ENCODE assay signal across 8 mouse cellular contexts in the genomic region with DNA sequence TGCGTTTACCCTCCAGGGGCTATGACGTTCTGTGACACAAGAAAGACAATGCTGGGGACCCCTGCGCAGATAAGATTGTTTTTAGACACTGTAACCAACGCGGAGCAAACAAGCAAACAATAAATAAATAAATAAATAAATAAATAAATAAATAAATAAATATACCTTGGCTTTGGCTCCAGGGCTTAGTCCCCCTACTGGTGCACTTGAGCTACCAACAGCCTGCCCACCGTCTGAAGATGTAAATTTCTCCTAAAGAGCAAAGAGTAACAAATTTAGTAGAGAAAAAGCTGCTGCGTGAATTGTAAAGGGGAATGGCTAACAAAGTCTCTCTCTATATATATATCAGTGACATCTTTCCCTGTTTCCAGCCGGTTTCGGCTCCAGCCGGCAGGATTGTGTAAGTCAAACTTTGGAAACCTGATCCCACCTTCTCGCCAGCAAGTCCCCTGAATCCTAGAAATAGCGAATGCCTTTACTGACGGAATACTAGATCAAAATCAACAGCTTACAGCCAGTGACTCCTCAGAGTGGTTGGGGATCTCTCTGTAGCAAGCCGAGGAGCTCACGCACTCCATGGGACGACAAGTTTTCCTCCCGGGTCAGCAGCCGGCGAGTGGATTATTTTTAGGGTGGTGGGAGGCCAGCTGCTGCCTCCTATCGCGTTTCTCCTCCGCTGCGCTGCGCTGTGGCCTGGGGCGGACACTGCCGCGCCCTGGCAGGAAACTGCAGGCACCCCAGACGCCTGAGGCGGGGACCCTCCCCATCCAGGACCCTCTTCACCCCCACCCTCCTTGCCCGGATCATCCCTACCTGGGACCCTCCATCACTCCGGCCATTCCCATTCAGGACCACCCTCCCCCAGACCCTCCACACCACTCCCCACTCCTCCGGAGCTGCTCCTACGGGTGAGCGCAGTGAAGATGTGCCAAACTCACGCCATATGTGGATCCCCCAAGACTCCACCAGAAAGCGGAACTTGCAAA. TPM values are rescaled to one million over a fixed set of nuclear protein-coding genes. Genes with fewer than 3 reads are reported as not detected.
DNase-seq lines count a peak whose midpoint lies in the region; ATAC-seq lines count a peak whose summit lies in the region.

A gene (minus strand): TSS at position 664 of the 986 bp plus-strand sequence.

- ATAC-seq in frontal cortex, adult (ENCODE audit: low TSS enrichment): peak; percentile 65
- peak; percentile 68; the same call in 1 of the 2 replicates for ATAC-seq in embryonic facial prominence, embryonic 12.5 days (ENCODE audit: insufficient number of reproducible peaks, insufficient read depth, low FRiP score, low TSS enrichment)
- ATAC-seq in kidney, embryonic 16.5 days (ENCODE audit: low FRiP score, low TSS enrichment): peak; percentile 82
- ATAC-seq in midbrain, embryonic 11.5 days (ENCODE audit: low FRiP score): peak; percentile 78

- peak within 1 kb of the TSS; percentile 58 for H3K9ac ChIP-seq in embryonic facial prominence, embryonic 12.5 days
- H3K9ac ChIP-seq in kidney, embryonic 16.5 days (replicated peaks; ENCODE audit: low read length): peak within 1 kb of the TSS; percentile 69
- H3K9ac ChIP-seq in midbrain, embryonic 11.5 days (ENCODE audit: low read length): peak within 1 kb of the TSS; percentile 52

- WGBS in embryonic facial prominence, embryonic 12.5 days: 8% methylated on average over 35 of the region's 36 CpGs
- 6% methylated on average over 36 of the region's 36 CpGs for WGBS in heart, embryonic 10.5 days
- WGBS in kidney, embryonic 16.5 days: 6% methylated on average over 35 of the region's 36 CpGs
- 7% methylated on average over 36 of the region's 36 CpGs for WGBS in midbrain, embryonic 11.5 days

- no peaks in the 10 kb centered on the region for H3K36me3 ChIP-seq in embryonic facial prominence, embryonic 12.5 days
- peaks cover 5% of the 10 kb centered on the region; the same call in 1 of the 2 replicates for H3K36me3 ChIP-seq in heart, embryonic 10.5 days
- no peaks in the 10 kb centered on the region for H3K36me3 ChIP-seq in kidney, embryonic 16.5 days (ENCODE audit: insufficient read depth, low read length)
- no peaks in the 10 kb centered on the region for H3K36me3 ChIP-seq in midbrain, embryonic 11.5 days (ENCODE audit: control insufficient read depth, insufficient read depth, low read length)

- H3K27me3 ChIP-seq in embryonic facial prominence, embryonic 12.5 days: no peaks in the 10 kb centered on the region
- H3K27me3 ChIP-seq in heart, embryonic 10.5 days (ENCODE audit: insufficient read depth, poor library complexity, severe bottlenecking): no peaks in the 10 kb centered on the region; the same call in 1 of the 2 replicates
- H3K27me3 ChIP-seq in kidney, embryonic 16.5 days (ENCODE audit: insufficient read depth, low read length): no peaks in the 10 kb centered on the region
- H3K27me3 ChIP-seq in midbrain, embryonic 11.5 days (ENCODE audit: control insufficient read depth, insufficient read depth, low read length): no peaks in the 10 kb centered on the region

- 0 out of 2 replicates have a peak within 1 kb of the TSS, but pooled peaks have one; percentile 31 for H3K27ac ChIP-seq in embryonic facial prominence, embryonic 12.5 days
- peak within 1 kb of the TSS; percentile 91 for H3K27ac ChIP-seq in heart, embryonic 10.5 days
- peak within 1 kb of the TSS; percentile 65 for H3K27ac ChIP-seq in kidney, embryonic 16.5 days (ENCODE audit: low read length)
- no peak within 1 kb of the TSS for H3K27ac ChIP-seq in midbrain, embryonic 11.5 days (ENCODE audit: low read depth, low read length)

- H3K9me3 ChIP-seq in embryonic facial prominence, embryonic 12.5 days: no peaks in the 10 kb centered on the region
- no peaks in the 10 kb centered on the region for H3K9me3 ChIP-seq in heart, embryonic 10.5 days
- H3K9me3 ChIP-seq in kidney, embryonic 16.5 days (ENCODE audit: low read length): no peaks in the 10 kb centered on the region
- H3K9me3 ChIP-seq in midbrain, embryonic 11.5 days (ENCODE audit: control insufficient read depth, low read length): no peaks in the 10 kb centered on the region

- H3K4me1 ChIP-seq in embryonic facial prominence, embryonic 12.5 days: peaks cover 7% of the 10 kb centered on the region; the same call in 1 of the 2 replicates
- peaks cover 35% of the 10 kb centered on the region for H3K4me1 ChIP-seq in heart, embryonic 10.5 days
- H3K4me1 ChIP-seq in kidney, embryonic 16.5 days (ENCODE audit: insufficient read depth, low read length): peaks cover 18% of the 10 kb centered on the region
- no peaks in the 10 kb centered on the region for H3K4me1 ChIP-seq in midbrain, embryonic 11.5 days (ENCODE audit: control insufficient read depth, insufficient read depth, low read length)

- peak within 1 kb of the TSS; percentile 40 for H3K4me3 ChIP-seq in embryonic facial prominence, embryonic 12.5 days
- H3K4me3 ChIP-seq in heart, embryonic 10.5 days: peak within 1 kb of the TSS; percentile 66
- H3K4me3 ChIP-seq in kidney, embryonic 16.5 days (ENCODE audit: low read length): peak within 1 kb of the TSS; percentile 55
- H3K4me3 ChIP-seq in midbrain, embryonic 11.5 days (ENCODE audit: low read depth, low read length): peak within 1 kb of the TSS; percentile 39

- H3K4me2 ChIP-seq in embryonic facial prominence, embryonic 12.5 days (replicated peaks): peak within 1 kb of the TSS; percentile 86
- H3K4me2 ChIP-seq in kidney, embryonic 16.5 days (replicated peaks; ENCODE audit: low read depth, low read length): peak within 1 kb of the TSS; percentile 84
- peak within 1 kb of the TSS; percentile 86 for H3K4me2 ChIP-seq in midbrain, embryonic 11.5 days

- DNase-seq in frontal cortex, postnatal 36 days (ENCODE audit: low spot score in 2 of 2): no peak
- DNase-seq in heart, embryonic 10.5 days (ENCODE audit: low spot score): peak; percentile 78
- peak; percentile 95 for DNase-seq in midbrain, embryonic 11.5 days (ENCODE audit: low spot score, missing footprints)
- no peak for DNase-seq in c-Kit-positive CD71-positive TER-119-positive erythroid progenitor cells, embryonic 14.5 days (ENCODE audit: low spot score)
- no peak for DNase-seq in left cerebral cortex, adult 18-20 months (ENCODE audit: low spot score in 2 of 2)

RNA-seq across cellular contexts. Expression of the gene that starts here (rescaled TPM):
- 1.7 and 1.9 TPM in 2 replicates for polyA plus RNA-seq in embryonic facial prominence, embryonic 12.5 days (2016; fragmentation: Nextera tagmentation; extraction: Ambion mirVana)
- 11.2 and 25.6 TPM in 2 replicates for polyA plus RNA-seq in heart, embryonic 10.5 days (2016; fragmentation: Nextera tagmentation; extraction: Ambion mirVana)
- 6.3 and 7.3 TPM in 2 replicates for polyA plus RNA-seq in kidney, embryonic 16.5 days (2015; fragmentation: Nextera tagmentation; extraction: Ambion mirVana)
- polyA plus RNA-seq in midbrain, embryonic 11.5 days (2014; fragmentation: Nextera tagmentation; extraction: Ambion mirVana): 2.4 and 2.8 TPM in 2 replicates
- total RNA-seq in left cerebral cortex, adult 18-20 months (2021): 1 to 10 TPM; 3.0 to 4.7 TPM

Comparison
In these comparisons a context has a peak if more than half of its experiments do, and no peak if none do; other contexts are left out.
1. DNase-seq: peak in heart, embryonic 10.5 days (single experiment) and midbrain, embryonic 11.5 days (single experiment); none in frontal cortex, postnatal 36 days (0 of 2), c-Kit-positive CD71-positive TER-119-positive erythroid progenitor cells, embryonic 14.5 days (single experiment) and left cerebral cortex, adult 18-20 months (0 of 2).
2. Peak in every context shown above with its lines, with median percentiles within 50 percentile points of each other: ATAC-seq, H3K4me2 ChIP-seq, H3K4me3 ChIP-seq and H3K9ac ChIP-seq.